Mouse (Mus musculus) effector memory CD4-positive, alpha-beta T cell, adult 7 months (primary cell): ENCODE results near the gene Acot12. TPM values are rescaled to one million over a fixed set of nuclear protein-coding genes. Genes with fewer than 3 reads are reported as not detected.

Experiments used
- polyA plus RNA-seq: library from polyadenylated mRNA; unstranded; fragments of 100-300 nt; shearing (Covaris generic); gene quantifications from one replicate; pipeline ENCODE4 v1.2.1, GENCODE M21; 2017

Acot12 gene
- 0.21 TPM for polyA plus RNA-seq

GRCm38 (mm10) chr13:91741280-91742047 lies at the start of gene Acot12:
Gene Acot12, plus strand, starts transcription at chr13:91741512.

DNA sequence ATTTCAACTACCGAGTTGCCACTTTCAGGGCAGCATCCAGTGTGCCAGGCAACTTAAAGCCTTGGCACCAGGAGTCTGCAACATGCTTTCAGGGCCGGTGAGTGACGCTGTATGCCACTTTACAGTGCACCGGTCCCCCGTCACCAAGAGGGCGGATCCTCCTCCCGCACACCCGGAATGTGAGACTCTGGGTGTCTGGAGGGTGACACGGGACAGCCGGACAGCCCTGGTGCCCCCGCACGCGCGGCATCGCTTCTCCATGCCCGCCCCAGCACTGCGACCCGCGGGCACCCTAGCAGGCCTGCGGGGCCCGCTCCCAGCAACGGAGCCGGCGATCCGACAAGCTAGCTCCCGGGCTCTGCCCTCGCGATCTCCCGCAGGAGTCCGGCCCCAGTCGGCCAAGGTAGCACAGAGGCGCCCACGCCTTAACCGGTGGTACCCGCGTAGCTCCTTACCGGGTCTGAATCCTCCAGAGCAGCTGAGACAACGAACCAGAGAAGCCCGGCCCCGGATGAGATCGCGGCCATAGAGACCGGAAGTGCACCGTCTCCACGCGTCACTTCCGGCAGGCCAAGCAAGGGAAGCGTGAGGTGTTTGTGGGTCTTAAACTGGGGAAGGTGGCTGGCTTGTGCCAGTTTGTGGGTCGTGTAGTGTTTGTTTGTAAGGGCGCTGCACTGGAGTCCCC lies 66.0 kb downstream of the Acot12 start, which contains the start of gene Zcchc9:
TSS of gene Zcchc9 (minus strand) at position 551 of the 685 bp plus-strand sequence.

Other genes with a start within 250 kb of the Acot12 start
- gene Zcchc9, start 66.2 kb downstream of the Acot12 start, polyA plus RNA-seq: 37.9 TPM
- gene Ckmt2, start 135.4 kb downstream of the Acot12 start, polyA plus RNA-seq: not detected